Mouse (Mus musculus): ENCODE data around the gene Rpl9.

- TF ChIP-seq CTCF (conservative IDR thresholded peaks at IDR 0.05; ENCODE audit: low read length) (no peak), NANOG (IDR thresholded peaks at IDR 0.05; ENCODE audit: borderline replicate concordance, low read length) (no peak)
Observed at GRCm38 (mm10) chr5:65371551-65371950, 19.7 kb downstream of the Rpl9 start.
